Mouse (Mus musculus) lung, embryonic 14.5 days (tissue): Measurements from ENCODE around the gene Npm1. TPM values are rescaled to one million over a fixed set of nuclear protein-coding genes. Genes with fewer than 3 reads are reported as not detected.

Experiments used
- ATAC-seq: fragments of 200-750 bp; cut with Nextera tagmentation; 2 replicates; pipeline ENCODE4 v1.8.0; 2017; ENCODE audit warnings: mild to moderate bottlenecking, moderate TSS enrichment, moderate library complexity; ENCODE audit not compliant: insufficient read depth
- DNase-seq: peaks from one replicate; pipeline ENCODE4 v3.0.0-alpha.2; 2015
- H3K27ac ChIP-seq: fragments of 300-500 bp; sonication (generic); 2 replicates; pipeline ENCODE4 v1.5.1; 2014; ENCODE audit warnings: low read depth, mild to moderate bottlenecking, moderate library complexity
- H3K27me3 ChIP-seq: fragments of 300-500 bp; sonication (generic); 2 replicates; pipeline ENCODE4 v1.6.1; 2014; ENCODE audit warnings: low read length, control low read depth; ENCODE audit not compliant: insufficient read depth
- H3K36me3 ChIP-seq: fragments of 300-500 bp; sonication (generic); 2 replicates; pipeline ENCODE4 v1.6.1; 2014; ENCODE audit warnings: control low read depth; ENCODE audit not compliant: insufficient read depth
- H3K4me1 ChIP-seq: fragments of 300-500 bp; sonication (generic); 2 replicates; pipeline ENCODE4 v1.6.1; 2014; ENCODE audit warnings: antibody characterized with exemption, control low read depth; ENCODE audit not compliant: insufficient read depth
- H3K4me2 ChIP-seq: fragments of 300-500 bp; sonication (generic); 2 replicates; pipeline ENCODE4 v1.6.1; 2014; ENCODE audit warnings: mild to moderate bottlenecking
- H3K4me3 ChIP-seq: fragments of 300-500 bp; sonication (generic); 2 replicates; pipeline ENCODE4 v1.5.1; 2014; ENCODE audit warnings: low read depth, low read length
- H3K9ac ChIP-seq: fragments of 300-500 bp; sonication (generic); 2 replicates; pipeline ENCODE4 v1.6.1; 2014
- H3K9me3 ChIP-seq: fragments of 300-500 bp; sonication (generic); 2 replicates; pipeline ENCODE4 v1.6.1; 2016; ENCODE audit warnings: low read depth, low read length, control low read depth
- CTCF ChIP-seq: IDR thresholded peaks from 2 replicates; pipeline ENCODE4 v1.5.1; 2016; ENCODE audit warnings: antibody characterized with exemption, low read depth
- WGBS: fragments of 180-500 bp; shearing (Covaris S2); extraction: QIAGEN DNeasy Blood & Tissue Kit; methylation state at CpG from one replicate; pipeline ENCODE4 v1.1.7; 2014; 5-methylcytosine and 5-hydroxymethylcytosine counted together
- polyA plus RNA-seq: library from polyadenylated mRNA; unstranded; fragments of >200 nt; fragmentation: Nextera tagmentation; extraction: Ambion mirVana; gene quantifications from 2 replicates; pipeline ENCODE4 v1.2.1, GENCODE M21; 2014

The Npm1 gene
- polyA plus RNA-seq, 1 experiment from 2014 or later, result 1,313 TPM

DNA sequence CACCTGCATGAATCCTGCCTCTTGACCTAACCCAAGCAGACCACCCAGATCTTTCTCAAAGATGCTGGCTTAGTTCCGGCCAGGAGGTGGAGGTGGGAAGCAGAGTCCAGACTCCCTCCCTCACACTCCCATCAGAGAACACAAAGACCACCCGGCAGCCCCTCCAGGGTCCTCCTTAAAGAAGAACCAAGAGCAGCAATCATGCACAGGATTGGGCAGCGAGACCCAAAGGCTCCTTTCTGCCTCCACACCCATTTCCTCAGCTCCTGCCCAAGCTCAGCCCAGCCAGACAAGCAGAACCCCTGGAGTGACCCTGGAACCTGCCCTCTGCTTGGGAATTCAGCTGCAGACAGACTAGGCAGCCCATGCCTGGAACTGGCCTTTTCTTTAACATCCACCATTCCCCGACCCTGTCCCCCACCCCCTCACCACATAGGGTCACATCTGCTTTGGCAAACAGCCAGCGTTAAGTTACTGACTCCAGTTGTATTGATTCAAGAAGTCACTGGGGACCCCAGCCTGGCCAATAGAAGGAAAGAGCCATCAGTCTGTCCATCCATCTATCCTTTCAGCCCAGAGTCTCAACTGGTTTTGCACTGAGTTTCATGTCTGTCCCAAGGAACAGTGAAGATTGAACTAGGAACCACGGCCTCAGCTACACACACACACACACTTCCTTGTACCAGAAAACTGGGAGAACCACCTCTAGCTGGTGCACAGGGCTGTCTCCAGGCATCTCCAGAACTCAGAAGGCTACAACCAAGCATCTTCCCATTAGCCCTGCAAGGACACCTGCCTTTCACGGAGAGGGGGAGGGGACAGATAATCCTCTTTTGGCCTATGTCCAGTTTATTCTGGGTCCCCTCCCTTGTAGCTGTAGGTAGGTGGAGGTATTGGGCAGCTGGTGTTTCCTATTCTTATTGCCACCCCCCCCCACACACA is 17.5 kb downstream of the Npm1 start:
- DNase-seq, result peak; percentile 27
- Histone ChIP-seq H3K36me3 (peaks cover 12% of the 10 kb centered on the region), H3K9me3 (no peaks in the 10 kb centered on the region), H3K4me2 (peak overlapping the region; percentile 93), H3K4me1 (peaks cover 27% of the 10 kb centered on the region), H3K4me3 (peak overlapping the region; percentile 8; the same call in 1 of the 2 replicates), H3K9ac (no peak overlapping the region), H3K27me3 (peaks cover 30% of the 10 kb centered on the region), H3K27ac (no peak overlapping the region)
- TF ChIP-seq CTCF, result no peak
- no peak for ATAC-seq
- WGBS, result 24% methylated on average over 7 of the region's 7 CpGs

DNA sequence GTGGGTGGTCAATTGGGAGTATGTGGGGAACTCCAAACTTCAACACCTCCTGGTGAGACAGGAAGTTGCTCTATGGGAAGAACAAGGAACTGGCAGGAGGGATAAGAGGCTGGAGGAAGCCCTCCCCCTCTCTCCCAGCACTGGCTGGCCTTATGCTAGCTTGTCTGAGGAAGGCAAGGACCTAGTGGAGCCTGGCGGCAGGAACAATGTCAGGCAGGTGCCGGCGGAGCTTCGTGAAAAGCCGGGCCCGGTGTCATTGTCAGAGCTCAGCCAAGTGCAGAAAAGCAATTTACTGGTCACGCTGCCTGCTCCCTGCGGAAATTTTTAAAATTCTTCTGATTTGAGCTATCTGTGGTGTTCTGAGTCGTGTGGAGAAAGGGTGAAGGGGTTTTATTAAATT is 19.1 kb downstream of the Npm1 start:
- Histone ChIP-seq H3K27ac (no peak overlapping the region), H3K9ac (no peak overlapping the region), H3K9me3 (no peaks in the 10 kb centered on the region), H3K4me1 (peaks cover 27% of the 10 kb centered on the region), H3K27me3 (peaks cover 30% of the 10 kb centered on the region), H3K4me3 (no peak overlapping the region), H3K4me2 (no peak overlapping the region), H3K36me3 (no peaks in the 10 kb centered on the region)
- 34% methylated on average over 9 of the region's 9 CpGs for WGBS
- ATAC-seq, result no peak
- peak; percentile 32 for DNase-seq
- no peak for TF ChIP-seq CTCF

DNA sequence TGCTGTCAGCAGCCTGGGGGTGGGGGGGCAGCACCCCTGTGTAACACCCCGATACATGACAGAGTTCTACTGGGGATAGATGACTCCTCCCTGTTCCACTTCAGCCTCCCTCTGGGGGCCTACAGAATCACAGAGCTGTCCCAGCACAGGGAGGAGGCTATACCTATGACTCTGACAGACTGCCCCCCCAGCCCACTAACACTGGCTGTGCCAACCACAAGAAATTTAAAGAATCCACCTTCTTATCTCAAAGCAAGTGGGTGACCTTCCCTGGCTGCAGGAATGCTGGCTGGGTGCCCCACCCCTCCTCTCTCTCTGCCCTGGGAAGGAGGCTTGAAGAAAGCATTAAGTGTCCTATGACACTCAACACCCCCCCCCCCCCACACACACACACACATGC is 20.2 kb downstream of the Npm1 start:
- peak overlapping the region; percentile 3; the same call in 1 of the 2 replicates for H3K27ac ChIP-seq
- H3K4me2 ChIP-seq, result no peak overlapping the region
- no peak overlapping the region for H3K4me3 ChIP-seq
- H3K9ac ChIP-seq, result no peak overlapping the region
- peaks cover 27% of the 10 kb centered on the region for H3K4me1 ChIP-seq
- ATAC-seq (0 out of 2 replicates have a peak, but pooled peaks have one; percentile 5), DNase-seq (peak; percentile 36)
- no peaks in the 10 kb centered on the region for H3K36me3 ChIP-seq
- 52% methylated on average over 1 of the region's 1 CpGs for WGBS
- H3K9me3 ChIP-seq, result no peaks in the 10 kb centered on the region
- H3K27me3 ChIP-seq, result peaks cover 30% of the 10 kb centered on the region
- TF ChIP-seq CTCF, result no peak

DNA sequence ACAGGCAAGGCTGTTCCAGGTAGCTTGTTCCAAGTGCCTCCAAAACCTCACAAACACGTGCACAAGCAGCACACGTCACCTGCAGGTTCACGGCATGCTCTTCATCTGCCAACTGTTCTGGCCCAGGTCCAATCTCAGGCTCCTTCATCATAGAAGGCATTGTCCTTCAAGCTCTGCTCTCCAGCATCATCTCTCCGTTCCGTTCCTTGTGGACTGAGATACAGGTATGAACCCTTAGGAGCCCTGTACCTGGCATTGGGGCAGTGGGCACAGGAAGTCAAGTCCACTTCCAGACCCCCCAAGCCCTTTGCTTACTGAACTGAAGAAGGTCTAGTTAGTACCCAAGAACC is 22.9 kb downstream of the Npm1 start:
- ATAC-seq (no peak), DNase-seq (no peak)
- Histone ChIP-seq H3K9me3 (no peaks in the 10 kb centered on the region), H3K4me3 (no peak overlapping the region), H3K36me3 (no peaks in the 10 kb centered on the region), H3K4me1 (peaks cover 11% of the 10 kb centered on the region), H3K9ac (no peak overlapping the region), H3K27ac (no peak overlapping the region), H3K27me3 (peaks cover 13% of the 10 kb centered on the region; the same call in 1 of the 2 replicates), H3K4me2 (no peak overlapping the region)
- TF ChIP-seq CTCF, result no peak
- WGBS, result 82% methylated on average over 5 of the region's 5 CpGs

DNA sequence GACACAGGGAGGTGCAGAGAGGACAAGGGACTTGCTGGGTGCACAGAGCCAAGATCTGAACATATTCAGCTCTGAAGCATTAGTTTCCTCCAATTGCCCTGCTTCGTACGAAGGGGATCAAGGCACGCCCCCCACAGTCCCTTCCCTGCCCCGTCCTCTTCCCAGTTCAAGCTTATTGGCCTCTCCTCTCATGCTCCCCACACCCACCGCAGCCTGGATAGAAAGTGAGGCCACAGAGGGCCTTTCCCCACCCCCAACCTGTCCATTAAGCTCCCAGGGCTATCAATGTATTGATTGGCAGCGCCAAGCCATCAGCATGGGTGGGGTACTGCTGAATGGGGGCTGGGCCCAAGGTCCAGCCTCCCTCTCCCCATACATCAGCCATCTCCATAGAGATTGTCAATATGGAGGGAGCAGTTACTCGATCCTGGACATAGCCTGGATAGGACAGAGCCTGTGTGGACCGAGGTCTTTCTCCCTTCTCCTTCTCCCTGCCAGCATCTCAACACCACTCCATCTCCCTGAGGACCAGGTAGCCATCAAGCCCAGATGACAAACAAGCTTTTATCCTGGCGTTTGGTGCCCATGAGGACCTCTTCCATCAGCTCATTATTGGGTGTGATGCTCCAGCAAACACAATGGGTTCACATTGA is 23.4 kb downstream of the Npm1 start:
- DNase-seq, result no peak

DNA sequence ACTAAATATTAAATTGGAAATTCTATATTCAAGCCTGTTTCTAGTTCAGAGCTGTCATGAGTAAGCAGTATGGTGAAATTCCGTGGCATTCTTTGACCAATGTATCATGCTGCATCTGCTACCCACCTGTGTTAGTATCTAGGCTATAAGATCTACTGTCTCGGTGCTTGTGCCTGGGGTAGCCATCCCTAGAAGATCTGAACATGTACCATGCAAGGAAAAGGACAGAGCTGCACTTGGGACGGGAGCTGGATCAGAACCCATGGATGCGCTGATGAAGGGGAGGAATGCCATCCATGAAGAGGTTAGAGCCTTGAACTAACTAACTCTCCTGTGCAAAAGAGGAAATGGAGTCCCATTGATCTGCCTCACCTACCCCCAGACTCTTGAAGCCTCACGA is 24.3 kb downstream of the Npm1 start:
- Histone ChIP-seq H3K4me3 (no peak overlapping the region), H3K4me2 (no peak overlapping the region), H3K27ac (no peak overlapping the region), H3K36me3 (no peaks in the 10 kb centered on the region), H3K9ac (no peak overlapping the region), H3K4me1 (no peaks in the 10 kb centered on the region), H3K9me3 (no peaks in the 10 kb centered on the region), H3K27me3 (0 out of 2 replicates have a peak, but pooled peaks cover under 1% of the 10 kb centered on the region)
- DNase-seq (no peak), ATAC-seq (no peak)
- TF ChIP-seq CTCF, result no peak
- 83% methylated on average over 5 of the region's 5 CpGs for WGBS

More for the DNA sequence above, 23.4 kb downstream of the Npm1 start:
- no peak overlapping the region for H3K9ac ChIP-seq
- 74% methylated on average over 9 of the region's 9 CpGs for WGBS
- no peak for TF ChIP-seq CTCF
- peaks cover 8% of the 10 kb centered on the region; the same call in 1 of the 2 replicates for H3K27me3 ChIP-seq
- H3K4me1 ChIP-seq, result peaks cover 6% of the 10 kb centered on the region; the same call in 1 of the 2 replicates
- no peaks in the 10 kb centered on the region for H3K9me3 ChIP-seq
- H3K4me2 ChIP-seq, result no peak overlapping the region
- no peak overlapping the region for H3K4me3 ChIP-seq
- no peak for ATAC-seq
- H3K27ac ChIP-seq, result no peak overlapping the region
- H3K36me3 ChIP-seq, result no peaks in the 10 kb centered on the region

DNA sequence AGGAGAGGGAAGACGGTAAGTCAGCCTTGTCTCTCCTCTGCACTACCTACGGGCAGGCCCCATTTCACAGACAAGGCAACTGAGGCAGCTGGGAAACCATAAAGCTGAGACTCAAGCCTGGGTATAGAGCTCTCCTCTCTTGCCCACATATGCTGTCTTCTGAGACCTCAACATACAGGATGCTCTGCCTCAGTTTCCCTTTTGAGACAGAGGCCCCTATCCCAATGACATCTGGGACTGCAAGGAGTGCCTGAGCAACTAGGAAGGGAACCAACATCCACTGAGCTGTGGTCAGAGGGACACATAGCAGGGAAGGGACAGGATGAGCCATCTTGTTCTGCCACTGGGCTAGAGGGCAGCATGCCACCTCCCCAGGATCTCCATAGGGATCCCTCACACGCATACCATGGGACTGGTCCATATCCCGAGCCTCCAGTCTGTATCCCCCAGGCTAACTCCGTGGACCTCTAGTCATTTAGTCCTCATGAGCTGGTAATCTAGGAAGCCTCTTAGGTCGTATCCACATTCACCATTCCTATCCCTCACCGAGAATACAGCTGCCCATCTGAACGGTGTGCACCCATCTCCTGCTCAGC is 28.5 kb downstream of the Npm1 start:
- no peak for DNase-seq
- Histone ChIP-seq H3K27ac (no peak overlapping the region), H3K36me3 (no peaks in the 10 kb centered on the region), H3K4me1 (no peaks in the 10 kb centered on the region), H3K9ac (no peak overlapping the region), H3K9me3 (no peaks in the 10 kb centered on the region), H3K4me3 (no peak overlapping the region), H3K27me3 (no peaks in the 10 kb centered on the region), H3K4me2 (no peak overlapping the region)
- ATAC-seq, result no peak
- 84% methylated on average over 8 of the region's 8 CpGs for WGBS
- TF ChIP-seq CTCF, result no peak
